Mouse (Mus musculus): ENCODE results near the gene Ccdc84.
"Not testable (repeated sequence)": the region's sequence is repeated elsewhere in the genome, so short reads cannot be mapped to it uniquely, and the experiment has no call there.

The Ccdc84 gene

GRCm38 (mm10) chr9:44418519-44419385 is at the start of gene Ccdc84:
TSS of gene Ccdc84 (minus strand) at chr9:44418569.
- DNase-seq (ENCODE audit: low read depth, low spot score) = no peak

GRCm38 (mm10) chr9:44461950-44462349 is 43.6 kb upstream of the Ccdc84 start:
- DNase-seq (ENCODE audit: low read depth, low spot score) = no peak

- DNase-seq (ENCODE audit: low read depth, low spot score) = peak; percentile 95
Observed at GRCm38 (mm10) chr9:44457035-44457742, 38.8 kb upstream of the Ccdc84 start.

- no peak for DNase-seq (ENCODE audit: low read depth, low spot score)
Observed at GRCm38 (mm10) chr9:44454891-44455220, 36.5 kb upstream of the Ccdc84 start, which contains the start of gene Upk2. TSS of gene Upk2 (minus strand) at chr9:44454976.

- peak; percentile 87 for DNase-seq (ENCODE audit: low read depth, low spot score)
Observed at GRCm38 (mm10) chr9:44454132-44454890, 35.9 kb upstream of the Ccdc84 start.

GRCm38 (mm10) chr9:44450387-44450786 is 32.0 kb upstream of the Ccdc84 start:
- no peak for DNase-seq (ENCODE audit: low read depth, low spot score)

- DNase-seq (ENCODE audit: low read depth, low spot score) = not testable (repeated sequence)
Observed at GRCm38 (mm10) chr9:44444402-44445025, 26.1 kb upstream of the Ccdc84 start.

- no peak for DNase-seq (ENCODE audit: low read depth, low spot score)
Observed at GRCm38 (mm10) chr9:44440961-44441360, 22.6 kb upstream of the Ccdc84 start, which contains the start of gene Foxr1. TSS of gene Foxr1 (minus strand) at chr9:44441136.

- no peak for DNase-seq (ENCODE audit: low read depth, low spot score)
Observed at GRCm38 (mm10) chr9:44435747-44436146, 17.4 kb upstream of the Ccdc84 start.

- DNase-seq (ENCODE audit: low read depth, low spot score) = no peak
Observed at GRCm38 (mm10) chr9:44432577-44433185, 14.3 kb upstream of the Ccdc84 start.

- DNase-seq (ENCODE audit: low read depth, low spot score) = no peak
Observed at GRCm38 (mm10) chr9:44423576-44423975, 5.2 kb upstream of the Ccdc84 start.

GRCm38 (mm10) chr9:44420280-44420898 is 2.0 kb upstream of the Ccdc84 start:
- DNase-seq (ENCODE audit: low read depth, low spot score) = no peak

GRCm38 (mm10) chr9:44419730-44420129 is 1.4 kb upstream of the Ccdc84 start:
- DNase-seq (ENCODE audit: low read depth, low spot score) = not testable (repeated sequence)

GRCm38 (mm10) chr9:44417892-44418363 is 441 bp downstream of the Ccdc84 start:
- DNase-seq (ENCODE audit: low read depth, low spot score) = peak; percentile 93

GRCm38 (mm10) chr9:44417156-44417891 is 1.0 kb downstream of the Ccdc84 start:
- DNase-seq (ENCODE audit: low read depth, low spot score) = no peak

- DNase-seq (ENCODE audit: low read depth, low spot score) = no peak
Observed at GRCm38 (mm10) chr9:44412781-44413180, 5.6 kb downstream of the Ccdc84 start.

- no peak for DNase-seq (ENCODE audit: low read depth, low spot score)
Observed at GRCm38 (mm10) chr9:44412306-44412705, 6.1 kb downstream of the Ccdc84 start.

- no peak for DNase-seq (ENCODE audit: low read depth, low spot score)
Observed at GRCm38 (mm10) chr9:44411601-44412130, 6.7 kb downstream of the Ccdc84 start.

- no peak for DNase-seq (ENCODE audit: low read depth, low spot score)
Observed at GRCm38 (mm10) chr9:44410647-44411336, 7.6 kb downstream of the Ccdc84 start.
